Mouse (Mus musculus) left cerebral cortex, postnatal 14 days (tissue): ENCODE measurements around the gene Ly86. TPM values are rescaled to one million over a fixed set of nuclear protein-coding genes. Genes with fewer than 3 reads are reported as not detected.
A peak's percentile ranks its signal among the peaks of the same experiment; 100 is the strongest.

Experiments
- DNase-seq, 2 experiments: peaks; one replicate each; pipeline ENCODE4 v3.0.0; 2021 to 2022; ENCODE audit warnings: low spot score in 2 of 2, mixed read lengths in 1 of 2
- intact Hi-C: fragments of 180-260 bp; cut with DNase I; formaldehyde crosslinking; loops from one replicate; pipeline ENCODE4 v1.15.1; 2025
- total RNA-seq, 2 experiments: library from RNA; stranded (reverse); gene quantifications; 2 replicates each; pipeline ENCODE4 v1.2.3; 2021

The Ly86 gene
- total RNA-seq, 2 experiments from 2014 or later, result 8.0 to 9.0 TPM

GRCm38 (mm10) chr13:37451021-37451420, 106.0 kb downstream of the Ly86 start:
- no peak for DNase-seq
- intact Hi-C loops, result loop anchor here (5.0 kb wide), 3 partner anchors 491 to 586 kb away; partner anchors contain the start of genes Cage1 and Riok1

- intact Hi-C loops, result loop anchor here (5.0 kb wide), 3 partner anchors 491 to 586 kb away; partner anchors contain the start of genes Cage1 and Riok1
- no peak for DNase-seq
Observed at GRCm38 (mm10) chr13:37451471-37451870, 106.5 kb downstream of the Ly86 start.

- intact Hi-C loops, result loop anchor here (5.0 kb wide), 3 partner anchors 490 to 585 kb away; partner anchors contain the start of genes Cage1 and Riok1
- DNase-seq, result no peak
Observed at GRCm38 (mm10) chr13:37452022-37452941, 107.3 kb downstream of the Ly86 start.

- peak; percentile 84 to 88 for DNase-seq
- intact Hi-C loops, result loop anchor here (5.0 kb wide), 3 partner anchors 489 to 584 kb away; partner anchors contain the start of genes Cage1 and Riok1
Observed at GRCm38 (mm10) chr13:37453203-37453602, 108.2 kb downstream of the Ly86 start.

GRCm38 (mm10) chr13:37454356-37454755, 109.3 kb downstream of the Ly86 start:
- no peak for DNase-seq
- intact Hi-C loops, result loop anchor here (5.0 kb wide), 3 partner anchors 488 to 583 kb away; partner anchors contain the start of genes Cage1 and Riok1

GRCm38 (mm10) chr13:37455561-37455960, 110.6 kb downstream of the Ly86 start:
- DNase-seq, result no peak
- intact Hi-C loops, result no loop called here

- peak; percentile 63 to 78 for DNase-seq
- intact Hi-C loops, result no loop called here
Observed at GRCm38 (mm10) chr13:37457007-37457827, 112.2 kb downstream of the Ly86 start.

GRCm38 (mm10) chr13:37458557-37458956, 113.5 kb downstream of the Ly86 start:
- DNase-seq, result no peak
- intact Hi-C loops, result no loop called here

GRCm38 (mm10) chr13:37459022-37459421, 114.0 kb downstream of the Ly86 start:
- intact Hi-C loops, result no loop called here
- DNase-seq, result no peak

GRCm38 (mm10) chr13:37459957-37460930, 115.2 kb downstream of the Ly86 start:
- DNase-seq, result no peak
- intact Hi-C loops, result no loop called here

- DNase-seq, result no peak
- intact Hi-C loops, result no loop called here
Observed at GRCm38 (mm10) chr13:37462049-37462702, 117.2 kb downstream of the Ly86 start.

GRCm38 (mm10) chr13:37465710-37466109, 120.7 kb downstream of the Ly86 start:
- intact Hi-C loops, result no loop called here
- DNase-seq, result no peak

GRCm38 (mm10) chr13:37467795-37468194, 122.8 kb downstream of the Ly86 start:
- DNase-seq, result peak; percentile 69 to 78
- intact Hi-C loops, result no loop called here
